Mouse (Mus musculus): ENCODE measurements around the gene Sae1.

The Sae1 gene

GRCm38 (mm10) chr7:16357602-16358001, 30.0 kb downstream of the Sae1 start:
- DNase-seq (ENCODE audit: low spot score) = peak; percentile 10

- no peak for DNase-seq (ENCODE audit: low spot score)
Observed at GRCm38 (mm10) chr7:16355854-16356594, 31.6 kb downstream of the Sae1 start.

GRCm38 (mm10) chr7:16349999-16350398, 37.6 kb downstream of the Sae1 start:
- DNase-seq (ENCODE audit: low spot score) = no peak

- no peak for DNase-seq (ENCODE audit: low spot score)
Observed at GRCm38 (mm10) chr7:16345297-16345696, 42.3 kb downstream of the Sae1 start.

- DNase-seq (ENCODE audit: low spot score) = no peak
Observed at GRCm38 (mm10) chr7:16344598-16344997, 43.0 kb downstream of the Sae1 start.

GRCm38 (mm10) chr7:16337733-16338132, 49.9 kb downstream of the Sae1 start:
- no peak for DNase-seq (ENCODE audit: low spot score)

- no peak for DNase-seq (ENCODE audit: low spot score)
Observed at GRCm38 (mm10) chr7:16329146-16329545, 58.5 kb downstream of the Sae1 start.

- DNase-seq (ENCODE audit: low spot score) = no peak
Observed at GRCm38 (mm10) chr7:16326607-16326971, 61.0 kb downstream of the Sae1 start.

- DNase-seq (ENCODE audit: low spot score) = peak; percentile 83
Observed at GRCm38 (mm10) chr7:16325920-16326606, 61.5 kb downstream of the Sae1 start.

GRCm38 (mm10) chr7:16324661-16325060, 62.9 kb downstream of the Sae1 start:
- no peak for DNase-seq (ENCODE audit: low spot score)

GRCm38 (mm10) chr7:16320479-16320878, 67.1 kb downstream of the Sae1 start:
- no peak for DNase-seq (ENCODE audit: low spot score)

- DNase-seq (ENCODE audit: low spot score) = no peak
Observed at GRCm38 (mm10) chr7:16319216-16319615, 68.4 kb downstream of the Sae1 start.

- no peak for DNase-seq (ENCODE audit: low spot score)
Observed at GRCm38 (mm10) chr7:16317094-16317493, 70.5 kb downstream of the Sae1 start.

GRCm38 (mm10) chr7:16315222-16315759, 72.3 kb downstream of the Sae1 start:
- DNase-seq (ENCODE audit: low spot score) = no peak

- DNase-seq (ENCODE audit: low spot score) = no peak
Observed at GRCm38 (mm10) chr7:16314221-16314775, 73.3 kb downstream of the Sae1 start.

GRCm38 (mm10) chr7:16313481-16314220, 74.0 kb downstream of the Sae1 start:
- peak; percentile 60 for DNase-seq (ENCODE audit: low spot score)

GRCm38 (mm10) chr7:16312672-16313311, 74.8 kb downstream of the Sae1 start:
- DNase-seq (ENCODE audit: low spot score) = peak; percentile 96

- no peak for DNase-seq (ENCODE audit: low spot score)
Observed at GRCm38 (mm10) chr7:16312011-16312671, 75.5 kb downstream of the Sae1 start.

GRCm38 (mm10) chr7:16311453-16312004, 76.1 kb downstream of the Sae1 start:
- DNase-seq (ENCODE audit: low spot score) = peak; percentile 65

GRCm38 (mm10) chr7:16310521-16311452, 76.8 kb downstream of the Sae1 start:
- DNase-seq (ENCODE audit: low spot score) = peak; percentile 49
